Mouse (Mus musculus) limb, embryonic 14.5 days (tissue): ENCODE measurements around the gene Cc2d1a. TPM values are rescaled to one million over a fixed set of nuclear protein-coding genes. Genes with fewer than 3 reads are reported as not detected.

Experiments
- ATAC-seq: fragments of 200-750 bp; cut with Nextera tagmentation; 2 replicates; pipeline ENCODE4 v1.8.0; 2017; ENCODE audit warnings: low read depth, moderate number of reproducible peaks, moderate TSS enrichment; ENCODE audit not compliant: low FRiP score
- DNase-seq: peaks from one replicate; pipeline ENCODE4 v3.0.0-alpha.2; 2015; ENCODE audit warnings: low spot score
- H3K27ac ChIP-seq: fragments of 300-500 bp; sonication (generic); replicated peaks from 2 replicates; pipeline ENCODE4 v1.5.1; 2014; ENCODE audit warnings: low read depth, mild to moderate bottlenecking, low read length, moderate library complexity, mixed read lengths
- H3K27me3 ChIP-seq: fragments of 300-500 bp; sonication (generic); 2 replicates; pipeline ENCODE4 v1.6.1; 2014; ENCODE audit warnings: low read length, mixed read lengths; ENCODE audit not compliant: control insufficient read depth, insufficient read depth
- H3K36me3 ChIP-seq: fragments of 300-500 bp; sonication (generic); 2 replicates; pipeline ENCODE4 v1.6.1; 2014; ENCODE audit warnings: mild to moderate bottlenecking, low read length, moderate library complexity, mixed read lengths; ENCODE audit not compliant: control insufficient read depth, insufficient read depth
- H3K4me1 ChIP-seq: fragments of 300-500 bp; sonication (generic); 2 replicates; pipeline ENCODE4 v1.6.1; 2014; ENCODE audit warnings: antibody characterized with exemption, low read length, mixed read lengths; ENCODE audit not compliant: control insufficient read depth, insufficient read depth
- H3K4me2 ChIP-seq: fragments of 300-500 bp; sonication (generic); replicated peaks from 2 replicates; pipeline ENCODE4 v1.6.1; 2014; ENCODE audit warnings: low read depth, mild to moderate bottlenecking, low read length, moderate library complexity; ENCODE audit not compliant: severe bottlenecking
- H3K4me3 ChIP-seq: fragments of 300-500 bp; sonication (generic); replicated peaks from 2 replicates; pipeline ENCODE4 v1.5.1; 2014; ENCODE audit warnings: low read length
- H3K9ac ChIP-seq: fragments of 300-500 bp; sonication (generic); 2 replicates; pipeline ENCODE4 v1.6.1; 2014; ENCODE audit warnings: mild to moderate bottlenecking, low read depth, low read length, moderate library complexity; ENCODE audit not compliant: severe bottlenecking
- H3K9me3 ChIP-seq: fragments of 300-500 bp; sonication (generic); 2 replicates; pipeline ENCODE4 v1.6.1; 2016; ENCODE audit warnings: low read length; ENCODE audit not compliant: control insufficient read depth
- POLR2A ChIP-seq: fragments of 200-500 bp; IDR thresholded peaks from 2 replicates; pipeline ENCODE4 v1.8.0; 2012; ENCODE audit warnings: inconsistent platforms, mild to moderate bottlenecking, moderate library complexity, borderline replicate concordance; ENCODE audit not compliant: insufficient read depth, insufficient read length; ENCODE audit errors: extremely low read depth
- WGBS: fragments of 180-500 bp; shearing (Covaris S2); extraction: QIAGEN DNeasy Blood & Tissue Kit; methylation state at CpG from one replicate; pipeline ENCODE4 v1.1.7; 2014; 5-methylcytosine and 5-hydroxymethylcytosine counted together
- microRNA counts: library from miRNA; unstranded; fragments of <30 nt; microRNA quantifications from one replicate; lab custom pipeline; 2016
- microRNA-seq: library from miRNA; unstranded; fragments of <30 nt; microRNA quantifications from one replicate; pipeline ENCODE4, GENCODE M21; 2016
- polyA plus RNA-seq, 2 experiments: library from polyadenylated mRNA; depleted of rRNA in 1 of 2; stranded (reverse) in 1 of 2; unstranded in 1 of 2; fragments of >200 nt; fragmentation: Nextera tagmentation in 1 of 2; extraction: Ambion mirVana in 1 of 2; gene quantifications; 2 replicates each; pipeline versions ENCODE4 v1.2.1 to v1.2.3; 2012 to 2014

Cc2d1a gene
- polyA plus RNA-seq, 2 experiments, result 21.6 to 30.9 TPM

GRCm38 (mm10) chr8:84084341-84085115, 63.2 kb downstream of the Cc2d1a start:
- DNase-seq, result no peak
- H3K4me2 ChIP-seq, result peak overlapping the region; percentile 18; the same call in 1 of the 2 replicates
- TF ChIP-seq POLR2A, result no peak
- H3K4me1 ChIP-seq, result no peaks in the 10 kb centered on the region
- WGBS, result 32% methylated on average over 40 of the region's 42 CpGs
- no peak overlapping the region for H3K4me3 ChIP-seq
- ATAC-seq, result peak; percentile 19; the same call in 1 of the 2 replicates
- no peaks in the 10 kb centered on the region for H3K27me3 ChIP-seq
- peaks cover 87% of the 10 kb centered on the region for H3K36me3 ChIP-seq
- H3K27ac ChIP-seq, result no peak overlapping the region
- no peaks in the 10 kb centered on the region for H3K9me3 ChIP-seq
- H3K9ac ChIP-seq, result peak overlapping the region; percentile 4; the same call in 1 of the 2 replicates

DNA sequence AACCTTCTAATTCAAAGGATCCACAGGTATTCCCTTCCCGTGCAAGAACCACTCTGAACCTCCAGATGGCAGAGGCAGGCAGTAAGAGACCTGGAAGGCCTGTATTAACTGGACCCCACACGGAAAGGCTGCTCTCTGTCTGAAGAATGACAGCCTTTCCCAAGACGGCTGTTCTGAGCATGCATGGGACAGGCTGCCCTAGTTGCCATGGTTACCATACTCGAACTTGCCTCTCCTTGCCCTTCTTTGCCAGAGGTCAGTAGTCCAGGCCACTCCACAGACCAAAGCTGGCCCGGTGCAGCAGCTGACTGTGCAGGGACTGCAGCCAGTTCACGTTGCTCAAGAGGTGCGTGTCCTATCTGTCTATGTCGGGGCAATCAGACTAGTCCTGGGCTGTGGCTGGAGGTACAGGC, 63.9 kb downstream of the Cc2d1a start:
- WGBS, result 32% methylated on average over 8 of the region's 8 CpGs
- Histone ChIP-seq H3K9ac (no peak overlapping the region), H3K4me3 (no peak overlapping the region), H3K27me3 (no peaks in the 10 kb centered on the region), H3K9me3 (no peaks in the 10 kb centered on the region), H3K27ac (no peak overlapping the region), H3K4me2 (no peak overlapping the region), H3K36me3 (peaks cover 80% of the 10 kb centered on the region), H3K4me1 (no peaks in the 10 kb centered on the region)
- no peak for TF ChIP-seq POLR2A
- no peak for DNase-seq
- ATAC-seq, result no peak

MicroRNA genes within 50 kb of the gene (microRNA counts, 519-probe panel; counts per million panel counts)
- microRNA mmu-miR-181c (lab: Ali Mortazavi, UCI) (3,253 counts per million, percentile 62 among the panel's probes with 10 or more counts), microRNA mmu-miR-709 (lab: Ali Mortazavi, UCI) (2,538 counts per million, percentile 43 among the panel's probes with 10 or more counts)

Small RNA genes lying within 50 kb of the gene (microRNA-seq; reads per million reads assigned to microRNA genes)
- gene Gm25110 (not detected), gene Mir181c (7,041 reads per million, percentile 92 among the genes with 10 or more reads in this experiment), gene Mir181d (5,242 reads per million, percentile 90 among the genes with 10 or more reads in this experiment), gene Mir709 (not detected)

Other genes with a start within 250 kb of the Cc2d1a start
- gene Adgrl1, start 247.8 kb downstream of the Cc2d1a start, polyA plus RNA-seq (2012; rRNA removed), result 123 and 177 TPM in 2 replicates
- gene Adgrl1, start 247.8 kb downstream of the Cc2d1a start, polyA plus RNA-seq (2014; fragmentation: Nextera tagmentation; extraction: Ambion mirVana), result 38.5 and 45.3 TPM in 2 replicates
- gene Gm10644, start 192.7 kb downstream of the Cc2d1a start, polyA plus RNA-seq (2012; rRNA removed), result 0.63 and 0.69 TPM in 2 replicates
- 0.48 and 0.53 TPM in 2 replicates for gene Gm10644, start 192.7 kb downstream of the Cc2d1a start, polyA plus RNA-seq (2014; fragmentation: Nextera tagmentation; extraction: Ambion mirVana)
- gene Asf1b, start 192.4 kb downstream of the Cc2d1a start, polyA plus RNA-seq (2012; rRNA removed), result 70.4 and 76.2 TPM in 2 replicates
- gene Asf1b, start 192.4 kb downstream of the Cc2d1a start, polyA plus RNA-seq (2014; fragmentation: Nextera tagmentation; extraction: Ambion mirVana), result 56.0 and 61.2 TPM in 2 replicates
- gene Prkaca, start 174.9 kb downstream of the Cc2d1a start, polyA plus RNA-seq (2012; rRNA removed), result 132 and 141 TPM in 2 replicates
- 151 and 158 TPM in 2 replicates for gene Prkaca, start 174.9 kb downstream of the Cc2d1a start, polyA plus RNA-seq (2014; fragmentation: Nextera tagmentation; extraction: Ambion mirVana)
- 99.8 and 111 TPM in 2 replicates for gene Samd1, start 150.3 kb downstream of the Cc2d1a start, polyA plus RNA-seq (2012; rRNA removed)
- 17.2 and 17.4 TPM in 2 replicates for gene Samd1, start 150.3 kb downstream of the Cc2d1a start, polyA plus RNA-seq (2014; fragmentation: Nextera tagmentation; extraction: Ambion mirVana)
- 0.72 and 0.73 TPM in 2 replicates for gene 1700067K01Rik, start 146.4 kb downstream of the Cc2d1a start, polyA plus RNA-seq (2012; rRNA removed)
- 1.6 and 2.3 TPM in 2 replicates for gene 1700067K01Rik, start 146.4 kb downstream of the Cc2d1a start, polyA plus RNA-seq (2014; fragmentation: Nextera tagmentation; extraction: Ambion mirVana)
- 0.35 and 1.1 TPM in 2 replicates for gene 2210011C24Rik, start 135.8 kb downstream of the Cc2d1a start, polyA plus RNA-seq (2012; rRNA removed)
- gene 2210011C24Rik, start 135.8 kb downstream of the Cc2d1a start, polyA plus RNA-seq (2014; fragmentation: Nextera tagmentation; extraction: Ambion mirVana), result 0.44 and 2.0 TPM in 2 replicates
- gene Palm3, start 126.5 kb downstream of the Cc2d1a start, polyA plus RNA-seq (2012; rRNA removed), result 4.5 and 8.6 TPM in 2 replicates
- gene Palm3, start 126.5 kb downstream of the Cc2d1a start, polyA plus RNA-seq (2014; fragmentation: Nextera tagmentation; extraction: Ambion mirVana), result 3.0 and 4.6 TPM in 2 replicates
- 2.1 and 2.3 TPM in 2 replicates for gene Il27ra, start 105.3 kb downstream of the Cc2d1a start, polyA plus RNA-seq (2012; rRNA removed)
- 0.78 and 0.79 TPM in 2 replicates for gene Il27ra, start 105.3 kb downstream of the Cc2d1a start, polyA plus RNA-seq (2014; fragmentation: Nextera tagmentation; extraction: Ambion mirVana)
- not detected in 2 replicates for gene Rln3, start 102.9 kb downstream of the Cc2d1a start, polyA plus RNA-seq (2012; rRNA removed)
- not detected in 2 replicates for gene Rln3, start 102.9 kb downstream of the Cc2d1a start, polyA plus RNA-seq (2014; fragmentation: Nextera tagmentation; extraction: Ambion mirVana)
- gene Gm10643, start 82.8 kb downstream of the Cc2d1a start, polyA plus RNA-seq (2012; rRNA removed), result 2.2 and 2.6 TPM in 2 replicates
- gene Gm10643, start 82.8 kb downstream of the Cc2d1a start, polyA plus RNA-seq (2014; fragmentation: Nextera tagmentation; extraction: Ambion mirVana), result 2.0 and 2.1 TPM in 2 replicates
- gene Rfx1, start 81.1 kb downstream of the Cc2d1a start, polyA plus RNA-seq (2012; rRNA removed), result 30.4 and 39.4 TPM in 2 replicates
- gene Rfx1, start 81.1 kb downstream of the Cc2d1a start, polyA plus RNA-seq (2014; fragmentation: Nextera tagmentation; extraction: Ambion mirVana), result 9.8 and 12.8 TPM in 2 replicates
- gene Dcaf15, start 43.2 kb downstream of the Cc2d1a start, polyA plus RNA-seq (2012; rRNA removed), result 79.5 and 103 TPM in 2 replicates
- 8.7 and 11.5 TPM in 2 replicates for gene Dcaf15, start 43.2 kb downstream of the Cc2d1a start, polyA plus RNA-seq (2014; fragmentation: Nextera tagmentation; extraction: Ambion mirVana)
- 4.9 and 6.7 TPM in 2 replicates for gene Podnl1, start 21.9 kb downstream of the Cc2d1a start, polyA plus RNA-seq (2012; rRNA removed)
- gene Podnl1, start 21.9 kb downstream of the Cc2d1a start, polyA plus RNA-seq (2014; fragmentation: Nextera tagmentation; extraction: Ambion mirVana), result 1.3 and 1.5 TPM in 2 replicates
- gene 4930432K21Rik, start 89 bp upstream of the Cc2d1a start, polyA plus RNA-seq (2012; rRNA removed), result 1.7 TPM in 2 replicates
- 0.44 and 0.72 TPM in 2 replicates for gene 4930432K21Rik, start 89 bp upstream of the Cc2d1a start, polyA plus RNA-seq (2014; fragmentation: Nextera tagmentation; extraction: Ambion mirVana)
- gene Nanos3, start 37.3 kb upstream of the Cc2d1a start, polyA plus RNA-seq (2012; rRNA removed), result 3.0 and 4.8 TPM in 2 replicates
- 5.4 and 5.8 TPM in 2 replicates for gene Nanos3, start 37.3 kb upstream of the Cc2d1a start, polyA plus RNA-seq (2014; fragmentation: Nextera tagmentation; extraction: Ambion mirVana)
- 23.8 and 35.1 TPM in 2 replicates for gene Zswim4, start 89.1 kb upstream of the Cc2d1a start, polyA plus RNA-seq (2012; rRNA removed)
- 13.9 and 17.1 TPM in 2 replicates for gene Zswim4, start 89.1 kb upstream of the Cc2d1a start, polyA plus RNA-seq (2014; fragmentation: Nextera tagmentation; extraction: Ambion mirVana)
- 173 and 221 TPM in 2 replicates for gene D8Ertd738e, start 101.8 kb upstream of the Cc2d1a start, polyA plus RNA-seq (2012; rRNA removed)
- 374 and 380 TPM in 2 replicates for gene D8Ertd738e, start 101.8 kb upstream of the Cc2d1a start, polyA plus RNA-seq (2014; fragmentation: Nextera tagmentation; extraction: Ambion mirVana)
- 49.3 and 107 TPM in 2 replicates for gene Mri1, start 109.4 kb upstream of the Cc2d1a start, polyA plus RNA-seq (2012; rRNA removed)
- 58.1 and 60.4 TPM in 2 replicates for gene Mri1, start 109.4 kb upstream of the Cc2d1a start, polyA plus RNA-seq (2014; fragmentation: Nextera tagmentation; extraction: Ambion mirVana)
- 38.0 and 39.5 TPM in 2 replicates for gene Ccdc130, start 122.4 kb upstream of the Cc2d1a start, polyA plus RNA-seq (2012; rRNA removed)
- gene Ccdc130, start 122.4 kb upstream of the Cc2d1a start, polyA plus RNA-seq (2014; fragmentation: Nextera tagmentation; extraction: Ambion mirVana), result 16.5 and 19.1 TPM in 2 replicates
- gene Cacna1a, start 240.5 kb upstream of the Cc2d1a start, polyA plus RNA-seq (2012; rRNA removed), result 20.1 and 24.3 TPM in 2 replicates
- 6.8 and 8.7 TPM in 2 replicates for gene Cacna1a, start 240.5 kb upstream of the Cc2d1a start, polyA plus RNA-seq (2014; fragmentation: Nextera tagmentation; extraction: Ambion mirVana)